Mouse (Mus musculus): ENCODE results near the gene Triobp. TPM values are rescaled to one million over a fixed set of nuclear protein-coding genes. Genes with fewer than 3 reads are reported as not detected.

Triobp gene
- polyA plus RNA-seq, 2 experiments from 2014 or later, result 15.6 to 20.0 TPM

GRCm38 (mm10) chr15:78926021-78926919, 21.3 kb upstream of the Triobp start, which contains the start of gene Lgals1:
Gene Lgals1, plus strand, starts transcription at chr15:78926725.
- ATAC-seq, result peak; percentile 39

- no peak for ATAC-seq
Observed at GRCm38 (mm10) chr15:78927021-78927787, 20.3 kb upstream of the Triobp start.

DNA sequence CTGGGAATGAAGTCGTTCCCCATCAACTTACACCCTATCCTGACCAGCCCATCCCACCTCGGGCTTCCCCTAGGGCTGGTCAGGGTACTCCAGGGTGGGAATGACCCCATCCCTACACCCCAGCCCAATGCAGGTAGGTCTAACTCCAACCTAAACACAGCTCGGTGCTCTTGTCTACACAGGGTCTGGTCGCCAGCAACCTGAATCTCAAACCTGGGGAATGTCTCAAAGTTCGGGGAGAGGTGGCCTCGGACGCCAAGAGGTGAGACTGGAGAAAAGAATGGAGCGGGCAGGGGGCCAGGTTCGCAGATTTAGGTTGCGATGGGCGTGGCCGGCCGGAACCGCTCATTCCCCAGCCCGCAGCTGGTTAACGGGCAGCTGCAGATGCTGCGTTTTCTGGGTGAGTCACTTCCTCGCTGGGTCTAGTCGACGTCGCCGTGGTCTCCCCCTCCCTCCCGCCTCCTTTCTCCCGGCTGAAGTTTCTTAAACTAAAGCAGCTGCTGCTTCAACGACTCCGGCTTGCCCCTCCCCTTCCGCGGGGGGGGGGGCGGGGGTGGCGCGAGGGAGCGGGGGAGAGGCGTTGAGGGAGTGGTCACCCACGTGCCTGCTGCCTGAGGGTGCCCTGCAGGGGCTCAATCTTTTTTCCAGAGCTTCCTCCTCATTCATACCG, 19.6 kb upstream of the Triobp start:
- peak; percentile 79 for ATAC-seq

- ATAC-seq, result no peak
Observed at GRCm38 (mm10) chr15:78928539-78928938, 19.0 kb upstream of the Triobp start.

DNA sequence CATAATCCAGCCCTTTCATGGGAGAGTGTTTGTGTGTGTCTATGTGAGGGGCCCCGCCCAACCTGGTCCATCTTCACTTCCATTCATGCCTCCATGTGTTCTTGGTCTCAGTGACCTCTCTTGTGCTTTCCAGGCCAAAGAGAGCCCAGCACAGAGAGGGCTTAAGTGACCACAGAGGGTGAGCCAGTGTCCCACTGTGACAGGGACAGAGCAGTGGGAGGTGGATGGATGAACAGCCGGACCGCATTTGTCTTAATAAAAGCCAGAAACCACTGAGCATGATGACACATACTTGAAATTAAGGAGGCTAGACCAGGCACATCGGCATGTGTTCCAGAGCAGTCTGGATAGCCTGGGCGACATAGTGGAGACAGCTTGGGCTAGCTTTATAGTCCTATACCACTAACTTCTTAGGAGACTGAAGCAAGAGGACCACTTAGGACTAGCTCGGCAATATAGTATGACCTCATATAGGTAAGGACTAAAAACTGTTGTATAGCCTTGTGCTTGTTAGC, 17.3 kb upstream of the Triobp start:
- no peak for ATAC-seq

- ATAC-seq, result no peak
Observed at GRCm38 (mm10) chr15:78930801-78931426, 16.6 kb upstream of the Triobp start.

GRCm38 (mm10) chr15:78931577-78931976, 15.9 kb upstream of the Triobp start:
- ATAC-seq, result peak; percentile 38

DNA sequence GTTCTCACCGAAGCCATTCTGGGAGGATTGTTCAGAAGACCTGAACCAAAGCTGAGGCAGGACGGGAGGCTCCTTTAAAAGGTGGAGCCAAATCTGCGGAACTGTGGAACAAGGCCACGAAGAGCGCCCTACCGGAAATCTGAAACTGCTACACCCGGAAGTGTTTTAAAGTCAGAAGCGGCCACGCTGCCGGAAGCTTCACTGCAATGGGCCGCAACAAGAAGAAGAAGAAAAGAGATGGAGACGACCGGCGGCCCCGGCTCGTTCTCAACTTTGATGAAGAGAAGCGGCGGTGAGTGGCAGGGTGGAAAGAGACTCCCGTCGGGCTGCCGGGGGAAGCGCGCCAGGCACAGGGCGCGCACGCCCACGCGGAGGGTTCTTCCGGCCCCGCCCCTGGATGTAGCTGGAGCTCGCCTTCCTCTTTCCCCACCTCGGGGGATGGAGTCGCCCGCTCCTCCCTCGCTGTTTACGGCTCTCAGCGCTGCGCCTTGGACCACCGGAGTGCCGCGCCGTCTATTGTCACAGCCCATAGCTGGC, 12.7 kb upstream of the Triobp start, which contains the start of gene Nol12:
Gene Nol12, plus strand, starts transcription at position 150 of the 537 bp plus-strand sequence.
- peak; percentile 92 for ATAC-seq

DNA sequence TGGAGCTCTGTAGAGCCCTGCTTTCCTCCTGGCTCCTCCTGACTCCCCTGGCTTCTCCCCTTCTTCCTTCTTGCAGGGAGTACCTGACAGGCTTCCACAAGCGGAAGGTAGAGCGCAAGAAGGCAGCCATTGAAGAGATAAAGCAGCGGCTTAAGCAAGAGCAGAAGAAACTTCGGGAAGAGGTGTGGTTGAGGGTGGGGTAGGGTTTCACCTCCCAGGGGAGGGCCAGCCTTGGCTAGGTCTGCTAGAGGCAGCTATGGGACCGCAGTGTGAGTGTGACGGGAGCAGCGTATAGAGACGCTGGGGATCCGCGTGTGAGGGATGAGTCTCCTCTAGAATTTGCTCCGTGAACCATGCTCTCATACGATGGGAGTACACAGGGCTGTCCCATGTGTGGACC, 11.1 kb upstream of the Triobp start:
- no peak for ATAC-seq

GRCm38 (mm10) chr15:78937311-78937710, 10.2 kb upstream of the Triobp start:
- no peak for ATAC-seq

GRCm38 (mm10) chr15:78937963-78938362, 9.6 kb upstream of the Triobp start:
- no peak for ATAC-seq

GRCm38 (mm10) chr15:78940325-78940724, 7.2 kb upstream of the Triobp start:
- ATAC-seq, result no peak

DNA sequence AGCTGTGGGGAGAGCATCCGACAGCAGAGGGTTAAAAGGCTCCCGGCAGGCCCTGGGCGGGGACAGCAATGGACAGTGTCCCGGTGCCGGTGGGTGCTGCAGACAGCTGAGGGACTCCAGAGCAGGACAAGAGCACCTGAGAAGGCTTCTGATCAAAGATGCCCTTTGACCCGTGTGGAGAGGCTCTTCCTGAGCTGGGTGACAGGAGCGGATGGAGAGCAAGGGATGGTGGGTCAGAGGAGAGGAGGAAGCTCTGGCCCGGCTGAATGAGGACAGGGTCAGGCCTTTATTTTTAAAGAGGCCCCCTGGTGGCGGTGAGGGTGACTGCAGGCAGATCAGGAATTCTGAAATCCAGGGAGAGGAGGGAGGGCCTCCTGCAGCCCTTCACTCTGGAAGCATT, 4.9 kb upstream of the Triobp start:
- ATAC-seq, result no peak

DNA sequence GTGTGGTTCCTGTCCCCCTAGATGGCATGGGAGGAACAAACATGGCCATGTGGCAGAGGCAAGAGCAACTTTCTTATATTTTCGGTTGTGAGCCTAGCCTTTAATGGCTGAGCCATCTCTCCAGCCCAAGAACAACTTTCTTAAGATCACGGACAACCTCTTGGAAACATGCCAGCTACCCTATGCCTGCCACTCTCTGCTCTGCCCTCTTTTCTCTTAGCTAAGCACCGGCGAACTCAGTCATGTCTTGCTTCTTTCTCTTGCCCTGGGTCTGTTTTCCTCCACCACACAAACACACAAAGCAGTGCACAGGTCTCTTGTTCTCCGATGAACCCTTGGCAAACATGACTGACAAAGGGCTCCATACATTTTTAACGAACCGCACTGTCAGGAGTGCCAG, 1.3 kb upstream of the Triobp start:
- ATAC-seq, result no peak

GRCm38 (mm10) chr15:78948152-78948725, 715 bp downstream of the Triobp start:
- no peak for ATAC-seq

GRCm38 (mm10) chr15:78948883-78949282, 1.4 kb downstream of the Triobp start:
- no peak for ATAC-seq

DNA sequence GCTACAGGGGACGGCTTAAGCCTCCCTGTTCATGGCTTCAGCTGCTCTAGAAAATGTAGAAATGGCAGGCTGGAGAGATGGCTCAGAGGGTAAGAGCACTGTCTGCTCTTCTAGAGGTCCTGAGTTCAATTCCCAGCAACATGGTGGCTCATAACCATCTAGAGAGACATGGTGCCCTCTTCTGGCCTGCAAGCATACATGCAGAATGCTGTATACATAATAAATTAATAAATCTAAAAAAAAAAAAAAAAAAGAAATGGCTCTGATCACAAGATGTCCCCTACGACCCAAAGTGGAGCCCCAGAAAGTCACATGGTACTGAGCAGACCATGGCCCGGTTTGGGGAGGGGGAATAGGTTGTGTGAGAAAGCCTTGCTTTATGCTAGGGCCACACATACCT, 8.1 kb downstream of the Triobp start:
- no peak for ATAC-seq

- ATAC-seq, result no peak
Observed at GRCm38 (mm10) chr15:78956351-78956750, 8.8 kb downstream of the Triobp start.

DNA sequence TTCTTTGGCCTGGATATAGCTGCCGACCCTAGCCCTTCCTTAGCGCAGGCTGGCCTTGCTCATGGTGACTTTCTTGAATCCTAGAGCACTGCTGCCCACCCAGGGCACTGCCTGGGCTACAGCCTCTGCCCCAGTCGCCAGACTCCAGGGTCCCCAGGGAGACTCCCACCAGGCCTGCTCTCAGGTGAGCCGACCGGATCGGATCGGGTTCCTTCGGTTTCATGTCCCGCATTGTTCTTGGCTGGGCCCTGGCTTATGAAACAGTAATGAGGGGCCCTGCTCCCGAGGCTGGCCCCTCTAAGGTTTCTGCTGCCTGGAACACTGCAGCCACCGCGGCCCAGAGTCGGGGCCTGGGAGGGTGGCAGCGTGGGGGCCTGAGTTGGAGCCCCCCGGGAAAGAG, 9.5 kb downstream of the Triobp start:
- ATAC-seq, result no peak

DNA sequence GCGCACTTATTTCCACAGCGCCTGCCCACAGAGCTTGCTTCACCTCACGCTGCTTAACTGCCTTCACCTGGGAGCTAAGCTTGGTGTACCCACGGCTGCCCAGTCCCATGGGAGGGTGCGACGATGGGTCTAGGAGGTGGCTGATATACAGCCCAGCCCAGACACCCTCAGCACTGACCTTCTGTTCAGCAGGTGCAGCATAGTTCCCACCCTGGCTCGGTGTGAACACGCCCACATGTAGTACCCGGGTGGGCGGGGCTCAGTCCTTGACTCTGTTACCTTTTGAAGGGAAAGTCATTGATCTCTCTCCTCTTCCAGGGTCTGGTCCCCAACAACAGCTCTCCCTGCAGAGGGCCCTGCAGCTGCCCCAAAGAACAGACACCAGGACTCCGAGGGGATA, 12.0 kb downstream of the Triobp start:
- no peak for ATAC-seq

DNA sequence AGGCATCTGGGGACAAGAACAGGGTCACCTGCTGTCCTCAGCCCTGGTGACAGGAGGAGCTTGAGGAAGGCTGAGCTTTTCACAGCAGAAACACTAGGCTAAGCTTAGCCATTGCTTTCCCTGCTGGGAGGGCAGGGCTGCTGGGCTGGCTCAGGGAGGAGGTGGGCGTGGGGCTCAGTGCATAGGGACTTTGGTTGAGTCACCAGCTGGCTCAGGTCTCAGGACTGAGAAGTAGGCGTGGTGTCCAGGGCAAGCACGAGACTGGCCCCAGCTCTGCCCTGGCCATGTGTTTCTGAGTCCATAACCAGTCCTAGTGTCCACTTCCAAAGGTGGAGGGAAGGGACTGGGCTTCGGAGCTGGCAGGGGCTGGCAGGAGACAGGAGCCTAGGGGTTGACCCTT, 12.6 kb downstream of the Triobp start:
- ATAC-seq, result no peak

- no peak for ATAC-seq
Observed at GRCm38 (mm10) chr15:78962885-78963284, 15.4 kb downstream of the Triobp start.

Data from CD4-positive, CD25-positive, alpha-beta regulatory T cell, adult 4 months (primary cell).